Mouse (Mus musculus): ENCODE results near the gene Selenow. TPM values are rescaled to one million over a fixed set of nuclear protein-coding genes. Genes with fewer than 3 reads are reported as not detected.
"Not testable (repeated sequence)": the region's sequence is repeated elsewhere in the genome, so short reads cannot be mapped to it uniquely, and the experiment has no call there.

Gene Selenow
- polyA plus RNA-seq, 1 experiment from 2014 or later = 987 TPM

- 89% methylated on average over 9 of the region's 9 CpGs for WGBS
- peaks cover 30% of the 10 kb centered on the region for H3K36me3 ChIP-seq (ENCODE audit: control insufficient read depth, insufficient read depth, low read length)
- no peak for ATAC-seq (ENCODE audit: insufficient number of reproducible peaks, insufficient read depth, low FRiP score, low read depth)
- H3K4me2 ChIP-seq (replicated peaks; ENCODE audit: low read depth, low read length) = no peak overlapping the region; the same call in 1 of the 2 replicates
- H3K4me3 ChIP-seq (ENCODE audit: low read depth, low read length) = peak overlapping the region; percentile 58; the same call in 1 of the 2 replicates
- H3K9ac ChIP-seq (replicated peaks; ENCODE audit: low read depth, low read length) = no peak overlapping the region
- H3K4me1 ChIP-seq (ENCODE audit: control insufficient read depth, insufficient read depth, low read length) = peaks cover 8% of the 10 kb centered on the region
- H3K27ac ChIP-seq (ENCODE audit: low read length) = no peak overlapping the region
- no peaks in the 10 kb centered on the region for H3K27me3 ChIP-seq (ENCODE audit: control insufficient read depth, insufficient read depth, low read length)
- no peaks in the 10 kb centered on the region for H3K9me3 ChIP-seq (ENCODE audit: control insufficient read depth, low read depth, low read length)
Measured at GRCm38 (mm10) chr7:15919947-15920346, 2.3 kb downstream of the Selenow start.

- no peaks in the 10 kb centered on the region for H3K27me3 ChIP-seq (ENCODE audit: control insufficient read depth, insufficient read depth, low read length)
Measured at GRCm38 (mm10) chr7:15918371-15918770, 3.8 kb downstream of the Selenow start.

GRCm38 (mm10) chr7:15916996-15917395, 5.2 kb downstream of the Selenow start:
- no peak overlapping the region for H3K4me2 ChIP-seq (replicated peaks; ENCODE audit: low read depth, low read length)
- H3K27me3 ChIP-seq (ENCODE audit: control insufficient read depth, insufficient read depth, low read length) = no peaks in the 10 kb centered on the region
- ATAC-seq (ENCODE audit: insufficient number of reproducible peaks, insufficient read depth, low FRiP score, low read depth) = no peak
- H3K4me3 ChIP-seq (ENCODE audit: low read depth, low read length) = no peak overlapping the region
- H3K27ac ChIP-seq (ENCODE audit: low read length) = no peak overlapping the region
- peaks cover 8% of the 10 kb centered on the region for H3K4me1 ChIP-seq (ENCODE audit: control insufficient read depth, insufficient read depth, low read length)
- H3K36me3 ChIP-seq (ENCODE audit: control insufficient read depth, insufficient read depth, low read length) = peaks cover 30% of the 10 kb centered on the region
- 70% methylated on average over 4 of the region's 4 CpGs for WGBS
- no peaks in the 10 kb centered on the region for H3K9me3 ChIP-seq (ENCODE audit: control insufficient read depth, low read depth, low read length)
- H3K9ac ChIP-seq (replicated peaks; ENCODE audit: low read depth, low read length) = no peak overlapping the region

More at GRCm38 (mm10) chr7:15918371-15918770, 3.8 kb downstream of the Selenow start:
- Histone ChIP-seq H3K4me2 (replicated peaks; ENCODE audit: low read depth, low read length) (no peak overlapping the region), H3K4me3 (ENCODE audit: low read depth, low read length) (no peak overlapping the region), H3K4me1 (ENCODE audit: control insufficient read depth, insufficient read depth, low read length) (peaks cover 8% of the 10 kb centered on the region), H3K9me3 (ENCODE audit: control insufficient read depth, low read depth, low read length) (no peaks in the 10 kb centered on the region), H3K27ac (ENCODE audit: low read length) (no peak overlapping the region), H3K9ac (replicated peaks; ENCODE audit: low read depth, low read length) (no peak overlapping the region), H3K36me3 (ENCODE audit: control insufficient read depth, insufficient read depth, low read length) (peaks cover 30% of the 10 kb centered on the region)
- no peak for ATAC-seq (ENCODE audit: insufficient number of reproducible peaks, insufficient read depth, low FRiP score, low read depth)

GRCm38 (mm10) chr7:15916134-15916723, 6.0 kb downstream of the Selenow start:
- no peak overlapping the region for H3K4me2 ChIP-seq (replicated peaks; ENCODE audit: low read depth, low read length)
- H3K27ac ChIP-seq (ENCODE audit: low read length) = no peak overlapping the region
- H3K4me3 ChIP-seq (ENCODE audit: low read depth, low read length) = no peak overlapping the region
- 73% methylated on average over 3 of the region's 3 CpGs for whole genome bisulfite sequencing
- ATAC-seq (ENCODE audit: insufficient number of reproducible peaks, insufficient read depth, low FRiP score, low read depth) = no peak
- H3K9me3 ChIP-seq (ENCODE audit: control insufficient read depth, low read depth, low read length) = no peaks in the 10 kb centered on the region
- no peak overlapping the region for H3K9ac ChIP-seq (replicated peaks; ENCODE audit: low read depth, low read length)
- H3K4me1 ChIP-seq (ENCODE audit: control insufficient read depth, insufficient read depth, low read length) = peaks cover 6% of the 10 kb centered on the region
- no peaks in the 10 kb centered on the region for H3K27me3 ChIP-seq (ENCODE audit: control insufficient read depth, insufficient read depth, low read length)
- H3K36me3 ChIP-seq (ENCODE audit: control insufficient read depth, insufficient read depth, low read length) = peaks cover 30% of the 10 kb centered on the region

- H3K4me3 ChIP-seq (ENCODE audit: low read depth, low read length); ATAC-seq (ENCODE audit: insufficient number of reproducible peaks, insufficient read depth, low FRiP score, low read depth); H3K9ac ChIP-seq (replicated peaks; ENCODE audit: low read depth, low read length); H3K4me2 ChIP-seq (replicated peaks; ENCODE audit: low read depth, low read length); H3K27me3 ChIP-seq (ENCODE audit: control insufficient read depth, insufficient read depth, low read length); H3K27ac ChIP-seq (ENCODE audit: low read length); H3K4me1 ChIP-seq (ENCODE audit: control insufficient read depth, insufficient read depth, low read length); H3K9me3 ChIP-seq (ENCODE audit: control insufficient read depth, low read depth, low read length): not testable (repeated sequence)
- WGBS = 81% methylated on average over 4 of the region's 4 CpGs
- peaks cover 30% of the 10 kb centered on the region for H3K36me3 ChIP-seq (ENCODE audit: control insufficient read depth, insufficient read depth, low read length)
Measured at GRCm38 (mm10) chr7:15915695-15916094, 6.5 kb downstream of the Selenow start.

GRCm38 (mm10) chr7:15914751-15915150, 7.5 kb downstream of the Selenow start:
- Histone ChIP-seq H3K4me2 (replicated peaks; ENCODE audit: low read depth, low read length) (no peak overlapping the region), H3K27me3 (ENCODE audit: control insufficient read depth, insufficient read depth, low read length) (no peaks in the 10 kb centered on the region), H3K9me3 (ENCODE audit: control insufficient read depth, low read depth, low read length) (no peaks in the 10 kb centered on the region), H3K27ac (ENCODE audit: low read length) (no peak overlapping the region), H3K36me3 (ENCODE audit: control insufficient read depth, insufficient read depth, low read length) (peaks cover 28% of the 10 kb centered on the region), H3K9ac (replicated peaks; ENCODE audit: low read depth, low read length) (no peak overlapping the region), H3K4me1 (ENCODE audit: control insufficient read depth, insufficient read depth, low read length) (no peaks in the 10 kb centered on the region), H3K4me3 (ENCODE audit: low read depth, low read length) (no peak overlapping the region)
- 78% methylated on average over 2 of the region's 2 CpGs for WGBS
- no peak for ATAC-seq (ENCODE audit: insufficient number of reproducible peaks, insufficient read depth, low FRiP score, low read depth)

GRCm38 (mm10) chr7:15914252-15914651, 8.0 kb downstream of the Selenow start:
- WGBS = 42% methylated on average over 2 of the region's 2 CpGs
- Histone ChIP-seq H3K27me3 (ENCODE audit: control insufficient read depth, insufficient read depth, low read length) (no peaks in the 10 kb centered on the region), H3K9me3 (ENCODE audit: control insufficient read depth, low read depth, low read length) (no peaks in the 10 kb centered on the region), H3K4me3 (ENCODE audit: low read depth, low read length) (no peak overlapping the region), H3K4me2 (replicated peaks; ENCODE audit: low read depth, low read length) (no peak overlapping the region), H3K27ac (ENCODE audit: low read length) (no peak overlapping the region), H3K36me3 (ENCODE audit: control insufficient read depth, insufficient read depth, low read length) (peaks cover 23% of the 10 kb centered on the region; the same call in 1 of the 2 replicates), H3K4me1 (ENCODE audit: control insufficient read depth, insufficient read depth, low read length) (no peaks in the 10 kb centered on the region), H3K9ac (replicated peaks; ENCODE audit: low read depth, low read length) (no peak overlapping the region)
- no peak for ATAC-seq (ENCODE audit: insufficient number of reproducible peaks, insufficient read depth, low FRiP score, low read depth)

GRCm38 (mm10) chr7:15912183-15912582, 10.0 kb downstream of the Selenow start:
- no peak overlapping the region for H3K4me2 ChIP-seq (replicated peaks; ENCODE audit: low read depth, low read length)
- H3K4me1 ChIP-seq (ENCODE audit: control insufficient read depth, insufficient read depth, low read length) = no peaks in the 10 kb centered on the region
- H3K36me3 ChIP-seq (ENCODE audit: control insufficient read depth, insufficient read depth, low read length) = peaks cover 8% of the 10 kb centered on the region; the same call in 1 of the 2 replicates
- H3K27me3 ChIP-seq (ENCODE audit: control insufficient read depth, insufficient read depth, low read length) = no peaks in the 10 kb centered on the region
- no peak overlapping the region for H3K4me3 ChIP-seq (ENCODE audit: low read depth, low read length)
- no peak overlapping the region for H3K9ac ChIP-seq (replicated peaks; ENCODE audit: low read depth, low read length)
- under 1% methylated on average over 4 of the region's 4 CpGs for WGBS
- no peaks in the 10 kb centered on the region for H3K9me3 ChIP-seq (ENCODE audit: control insufficient read depth, low read depth, low read length)
- no peak overlapping the region for H3K27ac ChIP-seq (ENCODE audit: low read length)
- peak; percentile 71 for ATAC-seq (ENCODE audit: insufficient number of reproducible peaks, insufficient read depth, low FRiP score, low read depth)

- Histone ChIP-seq H3K27me3 (ENCODE audit: control insufficient read depth, insufficient read depth, low read length) (no peaks in the 10 kb centered on the region), H3K4me2 (replicated peaks; ENCODE audit: low read depth, low read length) (no peak overlapping the region), H3K36me3 (ENCODE audit: control insufficient read depth, insufficient read depth, low read length) (no peaks in the 10 kb centered on the region), H3K27ac (ENCODE audit: low read length) (no peak overlapping the region), H3K9ac (replicated peaks; ENCODE audit: low read depth, low read length) (no peak overlapping the region), H3K9me3 (ENCODE audit: control insufficient read depth, low read depth, low read length) (no peaks in the 10 kb centered on the region), H3K4me1 (ENCODE audit: control insufficient read depth, insufficient read depth, low read length) (no peaks in the 10 kb centered on the region), H3K4me3 (ENCODE audit: low read depth, low read length) (no peak overlapping the region)
- 80% methylated on average over 5 of the region's 5 CpGs for WGBS
- ATAC-seq (ENCODE audit: insufficient number of reproducible peaks, insufficient read depth, low FRiP score, low read depth) = no peak
Measured at GRCm38 (mm10) chr7:15910521-15910920, 11.7 kb downstream of the Selenow start.

All from stomach, embryonic 14.5 days (tissue).